Mouse (Mus musculus) heart, embryonic 16.5 days (tissue): ENCODE measurements around the gene Jund. TPM values are rescaled to one million over a fixed set of nuclear protein-coding genes. Genes with fewer than 3 reads are reported as not detected.
A peak's percentile ranks its signal among the peaks of the same experiment; 100 is the strongest.

ENCODE experiments used
- ATAC-seq: fragments of 200-750 bp; cut with Nextera tagmentation; replicated peaks from 2 replicates; pipeline ENCODE4 v1.8.0; 2017; ENCODE audit warnings: moderate number of reproducible peaks; ENCODE audit not compliant: insufficient read depth, low FRiP score; ENCODE audit errors: extremely low read depth
- H3K27ac ChIP-seq: fragments of 300-500 bp; sonication (generic); 2 replicates; pipeline ENCODE4 v1.5.1; 2014; ENCODE audit warnings: mild to moderate bottlenecking, low read length, control low read depth, moderate library complexity
- H3K27me3 ChIP-seq: fragments of 300-500 bp; sonication (generic); 2 replicates; pipeline ENCODE4 v1.6.1; 2014; ENCODE audit warnings: low read length, mixed read lengths; ENCODE audit not compliant: control insufficient read depth, insufficient read depth
- H3K36me3 ChIP-seq: fragments of 300-500 bp; sonication (generic); 2 replicates; pipeline ENCODE4 v1.6.1; 2014; ENCODE audit not compliant: control insufficient read depth, insufficient read depth
- H3K4me1 ChIP-seq: fragments of 300-500 bp; sonication (generic); 2 replicates; pipeline ENCODE4 v1.6.1; 2014; ENCODE audit warnings: low read length, mixed read lengths; ENCODE audit not compliant: control insufficient read depth, insufficient read depth
- H3K4me2 ChIP-seq: fragments of 300-500 bp; sonication (generic); 2 replicates; pipeline ENCODE4 v1.6.1; 2014; ENCODE audit warnings: low read depth, mild to moderate bottlenecking, control low read depth, low read length
- H3K4me3 ChIP-seq: fragments of 300-500 bp; sonication (generic); 2 replicates; pipeline ENCODE4 v1.5.1; 2014; ENCODE audit warnings: mild to moderate bottlenecking, control low read depth, low read length
- H3K9ac ChIP-seq: fragments of 300-500 bp; sonication (generic); 2 replicates; pipeline ENCODE4 v1.6.1; 2014; ENCODE audit warnings: low read length, control low read depth
- H3K9me3 ChIP-seq: fragments of 300-500 bp; sonication (generic); replicated peaks from 2 replicates; pipeline ENCODE4 v1.6.1; 2016; ENCODE audit warnings: low read length; ENCODE audit not compliant: control insufficient read depth
- WGBS: fragments of 180-500 bp; shearing (Covaris S2); extraction: QIAGEN DNeasy Blood & Tissue Kit; methylation state at CpG from one replicate; pipeline ENCODE4 v1.1.7; 2014; 5-methylcytosine and 5-hydroxymethylcytosine counted together
- polyA plus RNA-seq: library from polyadenylated mRNA; unstranded; fragments of >200 nt; fragmentation: Nextera tagmentation; extraction: Ambion mirVana; gene quantifications from 2 replicates; pipeline ENCODE4 v1.2.1, GENCODE M21; 2015

Gene Jund
- polyA plus RNA-seq, 1 experiment from 2014 or later: 58.7 TPM

GRCm38 (mm10) chr8:70710296-70710695, 11.5 kb downstream of the Jund start:
- Histone ChIP-seq H3K27me3 (no peaks in the 10 kb centered on the region), H3K4me3 (no peak overlapping the region)

DNA sequence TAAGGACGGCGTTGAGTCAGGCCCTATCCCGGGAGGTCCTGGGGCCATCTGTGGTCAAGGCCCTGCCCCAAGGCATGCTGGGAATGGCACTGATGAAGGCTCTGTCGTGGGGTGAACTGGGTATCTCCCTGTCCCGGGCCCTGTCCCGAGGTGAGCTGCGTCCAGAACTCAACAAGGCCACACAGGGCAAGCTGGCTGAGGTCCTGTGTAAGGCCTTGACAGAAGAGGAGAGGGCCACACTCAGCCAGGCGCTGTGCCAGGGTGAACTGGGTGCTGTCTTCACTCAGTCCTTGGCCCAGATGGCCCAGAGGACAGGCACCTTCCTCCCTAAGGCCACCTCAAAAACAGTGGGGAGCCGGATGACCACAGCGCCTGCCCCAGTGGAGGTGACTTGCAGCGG, 12.3 kb downstream of the Jund start:
- no peaks in the 10 kb centered on the region for H3K36me3 ChIP-seq
- no peaks in the 10 kb centered on the region for H3K4me1 ChIP-seq
- no peak overlapping the region for H3K4me3 ChIP-seq
- no peak for ATAC-seq
- no peak overlapping the region for H3K9ac ChIP-seq
- no peak overlapping the region for H3K4me2 ChIP-seq
- no peaks in the 10 kb centered on the region for H3K9me3 ChIP-seq
- H3K27me3 ChIP-seq: no peaks in the 10 kb centered on the region
- WGBS: 82% methylated on average over 11 of the region's 11 CpGs
- H3K27ac ChIP-seq: no peak overlapping the region

More at GRCm38 (mm10) chr8:70710296-70710695, 11.5 kb downstream of the Jund start:
- WGBS: 84% methylated on average over 1 of the region's 1 CpGs
- no peaks in the 10 kb centered on the region for H3K9me3 ChIP-seq
- H3K4me2 ChIP-seq: no peak overlapping the region
- no peaks in the 10 kb centered on the region for H3K36me3 ChIP-seq
- H3K9ac ChIP-seq: no peak overlapping the region
- no peak for ATAC-seq
- H3K27ac ChIP-seq: no peak overlapping the region
- no peaks in the 10 kb centered on the region for H3K4me1 ChIP-seq

- Histone ChIP-seq H3K36me3 (no peaks in the 10 kb centered on the region), H3K4me1 (no peaks in the 10 kb centered on the region), H3K27me3 (peaks cover 10% of the 10 kb centered on the region), H3K4me3 (no peak overlapping the region), H3K27ac (no peak overlapping the region), H3K9ac (no peak overlapping the region), H3K4me2 (no peak overlapping the region), H3K9me3 (no peaks in the 10 kb centered on the region)
- 76% methylated on average over 7 of the region's 7 CpGs for WGBS
- ATAC-seq: no peak
Observed at GRCm38 (mm10) chr8:70713991-70714390, 15.2 kb downstream of the Jund start.

- ATAC-seq: no peak
- Histone ChIP-seq H3K4me1 (no peaks in the 10 kb centered on the region), H3K9ac (no peak overlapping the region), H3K4me3 (no peak overlapping the region), H3K27me3 (peaks cover 12% of the 10 kb centered on the region), H3K36me3 (no peaks in the 10 kb centered on the region), H3K27ac (no peak overlapping the region), H3K9me3 (no peaks in the 10 kb centered on the region), H3K4me2 (no peak overlapping the region)
- WGBS: 44% methylated on average over 2 of the region's 2 CpGs
Observed at GRCm38 (mm10) chr8:70715086-70715485, 16.3 kb downstream of the Jund start.

DNA sequence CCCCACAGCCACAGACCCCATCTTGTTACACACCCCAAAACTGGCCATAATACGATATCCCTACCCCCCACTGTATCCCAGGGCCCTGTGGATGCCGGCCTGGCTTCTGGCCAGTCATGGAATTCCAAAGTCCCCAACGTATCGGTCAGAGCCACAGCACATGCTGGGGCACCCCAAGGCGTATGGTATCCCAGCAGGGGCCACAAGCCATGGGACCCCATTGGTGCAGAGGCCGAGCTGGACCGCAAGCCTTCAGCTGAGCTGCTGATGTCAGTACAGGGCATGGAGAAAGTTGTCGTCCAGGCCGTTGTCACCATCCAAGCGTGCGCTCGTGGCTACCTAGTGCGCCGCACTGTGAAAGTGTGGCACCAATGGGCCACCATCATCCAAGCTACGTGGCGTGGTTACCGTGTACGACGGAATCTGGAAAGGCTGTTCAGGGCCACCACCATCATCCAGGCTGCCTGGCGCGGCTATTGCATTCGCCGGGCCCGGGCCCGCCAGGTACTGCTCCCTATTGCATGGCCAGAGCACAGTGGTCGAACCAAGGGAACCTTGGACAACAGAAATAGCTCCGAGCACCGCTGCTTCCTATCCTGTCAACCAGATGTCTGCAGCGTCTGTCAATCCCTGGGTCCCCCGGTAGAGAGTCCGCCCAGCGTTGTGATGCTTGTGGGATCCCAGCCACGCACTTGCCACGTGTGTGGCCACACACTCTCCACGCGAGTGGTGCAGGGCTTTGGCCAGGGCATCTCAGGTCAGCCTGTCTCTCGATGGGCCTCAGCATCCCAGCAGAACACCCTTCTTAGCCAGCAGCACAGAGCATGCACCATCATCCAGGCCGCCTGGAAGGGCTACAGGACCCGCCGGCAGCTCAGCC, 18.0 kb downstream of the Jund start:
- H3K9me3 ChIP-seq: no peaks in the 10 kb centered on the region
- no peaks in the 10 kb centered on the region for H3K4me1 ChIP-seq
- WGBS: 76% methylated on average over 40 of the region's 40 CpGs
- no peak for ATAC-seq
- peaks cover 12% of the 10 kb centered on the region for H3K27me3 ChIP-seq
- H3K4me3 ChIP-seq: no peak overlapping the region
- no peaks in the 10 kb centered on the region for H3K36me3 ChIP-seq
- H3K27ac ChIP-seq: no peak overlapping the region
- H3K4me2 ChIP-seq: no peak overlapping the region
- H3K9ac ChIP-seq: no peak overlapping the region

- peaks cover 12% of the 10 kb centered on the region for H3K27me3 ChIP-seq
- ATAC-seq: no peak
- 2% methylated on average over 18 of the region's 19 CpGs for WGBS
Observed at GRCm38 (mm10) chr8:70718297-70718696, 19.5 kb downstream of the Jund start, which contains the start of gene Gm3336. Gm3336 (plus strand) TSS chr8:70718543.

GRCm38 (mm10) chr8:70719796-70720270, 21.1 kb downstream of the Jund start:
- Histone ChIP-seq H3K27ac (no peak overlapping the region), H3K4me1 (no peaks in the 10 kb centered on the region), H3K27me3 (peaks cover 15% of the 10 kb centered on the region), H3K36me3 (no peaks in the 10 kb centered on the region), H3K9ac (no peak overlapping the region), H3K4me3 (no peak overlapping the region), H3K9me3 (no peaks in the 10 kb centered on the region), H3K4me2 (no peak overlapping the region)
- ATAC-seq: no peak
- 50% methylated on average over 9 of the region's 9 CpGs for whole genome bisulfite sequencing

More at GRCm38 (mm10) chr8:70718297-70718696, 19.5 kb downstream of the Jund start, which contains the start of gene Gm3336:
- Histone ChIP-seq H3K4me3 (no peak within 1 kb of the TSS), H3K4me2 (no peak within 1 kb of the TSS), H3K9me3 (no peaks in the 10 kb centered on the region), H3K36me3 (no peaks in the 10 kb centered on the region), H3K4me1 (no peaks in the 10 kb centered on the region), H3K9ac (no peak within 1 kb of the TSS), H3K27ac (no peak within 1 kb of the TSS)

DNA sequence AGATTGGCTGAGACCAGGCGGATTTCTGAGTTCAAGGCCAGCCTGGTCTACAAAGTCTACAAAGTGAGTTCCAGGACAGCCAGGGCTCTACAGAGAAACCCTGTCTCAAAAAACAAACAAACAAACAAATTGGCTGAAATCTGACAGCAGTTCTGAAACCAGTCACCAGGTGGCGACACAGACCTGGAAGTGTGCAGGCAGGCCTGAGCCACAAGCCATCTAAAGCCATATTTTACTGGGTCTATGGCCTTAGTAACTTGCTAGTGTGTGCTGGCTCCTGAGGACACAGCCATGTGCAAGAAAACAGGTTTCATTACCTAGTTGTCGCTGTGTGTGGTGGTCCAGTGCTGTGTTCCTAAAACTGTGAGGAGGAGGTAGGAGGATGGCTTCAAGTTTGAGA, 22.0 kb downstream of the Jund start:
- 0 out of 2 replicates have a peak, but pooled peaks have one; percentile 38 for ATAC-seq
- H3K27ac ChIP-seq: no peak overlapping the region
- no peak overlapping the region for H3K9ac ChIP-seq
- 5% methylated on average over 3 of the region's 3 CpGs for WGBS
- no peaks in the 10 kb centered on the region for H3K4me1 ChIP-seq
- H3K27me3 ChIP-seq: peaks cover 15% of the 10 kb centered on the region
- no peaks in the 10 kb centered on the region for H3K36me3 ChIP-seq
- no peak overlapping the region for H3K4me2 ChIP-seq
- H3K4me3 ChIP-seq: no peak overlapping the region
- no peaks in the 10 kb centered on the region for H3K9me3 ChIP-seq

DNA sequence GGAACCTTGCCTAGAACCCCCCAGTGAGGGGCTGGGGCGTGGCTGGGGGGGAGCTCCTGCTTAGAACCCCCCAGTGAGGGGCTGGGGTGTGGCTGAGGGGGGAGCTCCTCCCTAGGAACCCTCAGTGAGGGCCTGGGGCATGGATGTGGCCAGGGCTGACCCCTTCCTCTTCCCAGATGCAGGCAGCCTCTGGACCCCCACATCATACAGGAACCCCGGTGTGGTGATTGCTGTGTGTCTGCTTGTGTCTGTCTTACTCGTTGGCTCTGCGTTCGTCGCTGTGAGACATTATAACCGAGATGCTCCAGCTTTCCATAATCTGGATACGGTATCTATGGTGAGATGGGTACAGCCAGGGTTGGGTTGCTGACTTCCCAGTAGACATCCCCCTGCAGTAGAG, 22.9 kb downstream of the Jund start:
- Histone ChIP-seq H3K9me3 (no peaks in the 10 kb centered on the region), H3K27me3 (peaks cover 15% of the 10 kb centered on the region), H3K36me3 (no peaks in the 10 kb centered on the region), H3K4me1 (no peaks in the 10 kb centered on the region), H3K4me2 (no peak overlapping the region), H3K27ac (no peak overlapping the region), H3K4me3 (no peak overlapping the region), H3K9ac (no peak overlapping the region)
- 85% methylated on average over 8 of the region's 8 CpGs for WGBS
- no peak for ATAC-seq
